Mouse (Mus musculus): ENCODE results near the gene Ckap2l. TPM values are rescaled to one million over a fixed set of nuclear protein-coding genes. Genes with fewer than 3 reads are reported as not detected.

The Ckap2l gene
- polyA plus RNA-seq, 1 experiment, result 58.1 TPM

GRCm38 (mm10) chr2:129232023-129232422 is 65.0 kb downstream of the Ckap2l start:
- no peaks in the 10 kb centered on the region for H3K27me3 ChIP-seq (ENCODE audit: control insufficient read depth, insufficient read depth, low read length, poor library complexity, severe bottlenecking)
- no peak overlapping the region for H3K9ac ChIP-seq (ENCODE audit: low read depth, poor library complexity, severe bottlenecking)
- no peaks in the 10 kb centered on the region for H3K36me3 ChIP-seq (ENCODE audit: control insufficient read depth, insufficient read depth, low read length, poor library complexity, severe bottlenecking)
- H3K4me3 ChIP-seq (ENCODE audit: low read depth, low read length), result no peak overlapping the region
- TF ChIP-seq CTCF (IDR thresholded peaks at IDR 0.05; ENCODE audit: low read depth, low read length) (no peak), POLR2A (IDR thresholded peaks at IDR 0.05; ENCODE audit: insufficient read depth, low read length) (no peak), EP300 (IDR thresholded peaks at IDR 0.05; ENCODE audit: insufficient read depth, low read depth, low read length) (no peak)
- no peaks in the 10 kb centered on the region for H3K9me3 ChIP-seq (replicated peaks; ENCODE audit: control insufficient read depth, insufficient read depth, low read length, poor library complexity, severe bottlenecking)
- H3K4me1 ChIP-seq (ENCODE audit: control insufficient read depth, insufficient read depth, low read length), result peaks cover 6% of the 10 kb centered on the region
- no peak overlapping the region for H3K27ac ChIP-seq (ENCODE audit: insufficient read depth, low read length)

- Histone ChIP-seq H3K9ac (ENCODE audit: low read depth, poor library complexity, severe bottlenecking) (no peak overlapping the region), H3K4me1 (ENCODE audit: control insufficient read depth, insufficient read depth, low read length) (peaks cover 2% of the 10 kb centered on the region), H3K4me3 (ENCODE audit: low read depth, low read length) (no peak overlapping the region), H3K27ac (ENCODE audit: insufficient read depth, low read length) (no peak overlapping the region), H3K36me3 (ENCODE audit: control insufficient read depth, insufficient read depth, low read length, poor library complexity, severe bottlenecking) (no peaks in the 10 kb centered on the region), H3K9me3 (replicated peaks; ENCODE audit: control insufficient read depth, insufficient read depth, low read length, poor library complexity, severe bottlenecking) (no peaks in the 10 kb centered on the region), H3K27me3 (ENCODE audit: control insufficient read depth, insufficient read depth, low read length, poor library complexity, severe bottlenecking) (no peaks in the 10 kb centered on the region)
- no peak for TF ChIP-seq POLR2A (IDR thresholded peaks at IDR 0.05; ENCODE audit: insufficient read depth, low read length)
- TF ChIP-seq CTCF (IDR thresholded peaks at IDR 0.05; ENCODE audit: low read depth, low read length), result no peak
- TF ChIP-seq EP300 (IDR thresholded peaks at IDR 0.05; ENCODE audit: insufficient read depth, low read depth, low read length), result no peak
These were observed 67.7 kb downstream of the Ckap2l start for GRCm38 (mm10) chr2:129229316-129229715.

- Histone ChIP-seq H3K4me1 (ENCODE audit: control insufficient read depth, insufficient read depth, low read length) (peaks cover 2% of the 10 kb centered on the region), H3K27ac (ENCODE audit: insufficient read depth, low read length) (no peak overlapping the region), H3K27me3 (ENCODE audit: control insufficient read depth, insufficient read depth, low read length, poor library complexity, severe bottlenecking) (no peaks in the 10 kb centered on the region), H3K4me3 (ENCODE audit: low read depth, low read length) (no peak overlapping the region), H3K9ac (ENCODE audit: low read depth, poor library complexity, severe bottlenecking) (no peak overlapping the region), H3K9me3 (replicated peaks; ENCODE audit: control insufficient read depth, insufficient read depth, low read length, poor library complexity, severe bottlenecking) (no peaks in the 10 kb centered on the region), H3K36me3 (ENCODE audit: control insufficient read depth, insufficient read depth, low read length, poor library complexity, severe bottlenecking) (no peaks in the 10 kb centered on the region)
- TF ChIP-seq EP300 (IDR thresholded peaks at IDR 0.05; ENCODE audit: insufficient read depth, low read depth, low read length) (no peak), POLR2A (IDR thresholded peaks at IDR 0.05; ENCODE audit: insufficient read depth, low read length) (no peak), CTCF (IDR thresholded peaks at IDR 0.05; ENCODE audit: low read depth, low read length) (no peak)
These were observed 68.4 kb downstream of the Ckap2l start for GRCm38 (mm10) chr2:129228571-129228970.

- Histone ChIP-seq H3K4me3 (ENCODE audit: low read depth, low read length) (no peak overlapping the region), H3K9me3 (replicated peaks; ENCODE audit: control insufficient read depth, insufficient read depth, low read length, poor library complexity, severe bottlenecking) (no peaks in the 10 kb centered on the region), H3K36me3 (ENCODE audit: control insufficient read depth, insufficient read depth, low read length, poor library complexity, severe bottlenecking) (no peaks in the 10 kb centered on the region), H3K27me3 (ENCODE audit: control insufficient read depth, insufficient read depth, low read length, poor library complexity, severe bottlenecking) (no peaks in the 10 kb centered on the region), H3K4me1 (ENCODE audit: control insufficient read depth, insufficient read depth, low read length) (peaks cover under 1% of the 10 kb centered on the region), H3K27ac (ENCODE audit: insufficient read depth, low read length) (peak overlapping the region; percentile 77; the same call in 1 of the 2 replicates), H3K9ac (ENCODE audit: low read depth, poor library complexity, severe bottlenecking) (0 out of 2 replicates have a peak overlapping the region, but pooled peaks have one; percentile 33)
- TF ChIP-seq POLR2A (IDR thresholded peaks at IDR 0.05; ENCODE audit: insufficient read depth, low read length) (no peak), EP300 (IDR thresholded peaks at IDR 0.05; ENCODE audit: insufficient read depth, low read depth, low read length) (0 out of 2 replicates have a peak, but pooled peaks have one; percentile 51)
These were observed 69.3 kb downstream of the Ckap2l start for GRCm38 (mm10) chr2:129227709-129228108.

- Histone ChIP-seq H3K9ac (ENCODE audit: low read depth, poor library complexity, severe bottlenecking) (peak overlapping the region; percentile 33), H3K27ac (ENCODE audit: insufficient read depth, low read length) (peak overlapping the region; percentile 77), H3K4me3 (ENCODE audit: low read depth, low read length) (peak overlapping the region; percentile 68)
These were observed 69.9 kb downstream of the Ckap2l start for GRCm38 (mm10) chr2:129227011-129227529.

GRCm38 (mm10) chr2:129226296-129226851 is 70.6 kb downstream of the Ckap2l start:
- TF ChIP-seq CTCF (IDR thresholded peaks at IDR 0.05; ENCODE audit: low read depth, low read length) (no peak), EP300 (IDR thresholded peaks at IDR 0.05; ENCODE audit: insufficient read depth, low read depth, low read length) (no peak), POLR2A (IDR thresholded peaks at IDR 0.05; ENCODE audit: insufficient read depth, low read length) (no peak)
- Histone ChIP-seq H3K36me3 (ENCODE audit: control insufficient read depth, insufficient read depth, low read length, poor library complexity, severe bottlenecking) (no peaks in the 10 kb centered on the region), H3K27me3 (ENCODE audit: control insufficient read depth, insufficient read depth, low read length, poor library complexity, severe bottlenecking) (no peaks in the 10 kb centered on the region), H3K27ac (ENCODE audit: insufficient read depth, low read length) (peak overlapping the region; percentile 77), H3K4me3 (ENCODE audit: low read depth, low read length) (peak overlapping the region; percentile 68), H3K4me1 (ENCODE audit: control insufficient read depth, insufficient read depth, low read length) (no peaks in the 10 kb centered on the region), H3K9me3 (replicated peaks; ENCODE audit: control insufficient read depth, insufficient read depth, low read length, poor library complexity, severe bottlenecking) (no peaks in the 10 kb centered on the region), H3K9ac (ENCODE audit: low read depth, poor library complexity, severe bottlenecking) (peak overlapping the region; percentile 33)

More at GRCm38 (mm10) chr2:129227011-129227529, 69.9 kb downstream of the Ckap2l start:
- Histone ChIP-seq H3K9me3 (replicated peaks; ENCODE audit: control insufficient read depth, insufficient read depth, low read length, poor library complexity, severe bottlenecking) (no peaks in the 10 kb centered on the region), H3K36me3 (ENCODE audit: control insufficient read depth, insufficient read depth, low read length, poor library complexity, severe bottlenecking) (no peaks in the 10 kb centered on the region), H3K4me1 (ENCODE audit: control insufficient read depth, insufficient read depth, low read length) (no peaks in the 10 kb centered on the region), H3K27me3 (ENCODE audit: control insufficient read depth, insufficient read depth, low read length, poor library complexity, severe bottlenecking) (no peaks in the 10 kb centered on the region)
- TF ChIP-seq POLR2A (IDR thresholded peaks at IDR 0.05; ENCODE audit: insufficient read depth, low read length) (no peak), CTCF (IDR thresholded peaks at IDR 0.05; ENCODE audit: low read depth, low read length) (no peak), EP300 (IDR thresholded peaks at IDR 0.05; ENCODE audit: insufficient read depth, low read depth, low read length) (no peak)
